ENCODE assay signal across 37 mouse cellular contexts in the genomic region with DNA sequence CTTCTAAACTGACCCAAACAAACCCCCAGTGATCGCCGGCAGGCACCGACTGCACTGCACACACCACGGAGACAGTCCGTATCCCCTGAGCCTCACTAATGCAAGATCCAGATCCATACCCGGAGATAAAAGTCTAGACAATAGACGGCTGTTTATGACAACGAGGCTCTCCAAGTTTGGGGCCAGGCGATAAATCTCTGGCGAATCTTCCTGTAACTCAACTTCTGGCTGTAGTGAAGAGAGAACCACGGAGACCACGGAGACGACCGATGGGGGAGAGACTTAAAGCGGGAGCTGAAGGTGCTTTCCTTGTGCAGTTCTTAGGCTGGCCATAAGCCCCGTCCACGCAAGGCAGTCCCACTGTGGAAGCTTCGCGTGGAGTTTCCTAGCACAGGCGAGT. TPM values are rescaled to one million over a fixed set of nuclear protein-coding genes. Genes with fewer than 3 reads are reported as not detected.
DNase-seq lines count a peak whose midpoint lies in the region; ATAC-seq and TF ChIP-seq lines count a peak whose summit lies in the region.
"Had no signal": no experiment of that assay in that cellular context is flagged by ENCODE, and none has a peak within 500 bp of the region (broad histone marks: within the 10 kb centered on the region; RNA-seq: fewer than 3 reads in every experiment).

No protein-coding gene starts in this region.

- peak overlapping the region; percentile 72 for H3K27ac ChIP-seq in gastrocnemius, adult 2 months
- H3K27ac ChIP-seq in kidney, embryonic 15.5 days = no peak overlapping the region
- H3K27ac ChIP-seq in limb, embryonic 13.5 days = peak overlapping the region; percentile 28; the same call in 1 of the 2 replicates
- peak overlapping the region; percentile 77 for H3K27ac ChIP-seq in neural tube, embryonic 14.5 days (ENCODE audit: low read depth, low read length)
- H3K27ac ChIP-seq in liver, postnatal 0 days (ENCODE audit: low read depth) = no peak overlapping the region
- H3K27ac ChIP-seq: embryonic facial prominence, embryonic 12.5 days; heart, embryonic 13.5 days; limb, embryonic 15.5 days; liver, embryonic 13.5 days; macrophage had no signal

- intact Hi-C loops in gastrocnemius, adult 2 months (cut with DNase I) = no loop called here
- intact Hi-C loops in gastrocnemius, postnatal 14 days (cut with DNase I; ENCODE audit: low total_unique reads) = no loop called here

- 4% methylated on average over 20 of the region's 20 CpGs for WGBS in kidney, embryonic 15.5 days
- 2% methylated on average over 20 of the region's 20 CpGs for WGBS in limb, embryonic 13.5 days
- 2% methylated on average over 20 of the region's 20 CpGs for WGBS in neural tube, embryonic 14.5 days
- WGBS in liver, postnatal 0 days (ENCODE audit: insufficient replicate concordance) = 3% methylated on average over 20 of the region's 20 CpGs

- peak overlapping the region; percentile 66 for H3K4me3 ChIP-seq in gastrocnemius, adult 2 months
- no peak overlapping the region for H3K4me3 ChIP-seq in kidney, embryonic 15.5 days (replicated peaks)
- peak overlapping the region; percentile 22 for H3K4me3 ChIP-seq in limb, embryonic 13.5 days
- peak overlapping the region; percentile 12 for H3K4me3 ChIP-seq in neural tube, embryonic 14.5 days (ENCODE audit: low read depth, low read length)
- H3K4me3 ChIP-seq in liver, postnatal 0 days (ENCODE audit: low read depth, low read length) = no peak overlapping the region
- H3K4me3 ChIP-seq: embryonic facial prominence, embryonic 12.5 days; heart, embryonic 13.5 days; limb, embryonic 15.5 days; liver, embryonic 13.5 days had no signal

- DNase-seq in gastrocnemius, adult 2 months = peak; percentile 27
- no peak for DNase-seq in gastrocnemius, postnatal 14 days
- DNase-seq in kidney, adult 11 months = no peak
- no peak for DNase-seq in liver, postnatal 0 days
- no peak for DNase-seq in right cerebral cortex, adult 18-20 months
- DNase-seq: adrenal gland, postnatal 25 days; cerebellum, adult 11-12 months; cerebellum, postnatal 25 days; heart, postnatal 10 days; kidney, adult 18-20 months; kidney, postnatal 10 days; layer of hippocampus, postnatal 36 days; liver, embryonic 13.5 days; lung, adult 2 months; lung, postnatal 10 days; midbrain, embryonic 14.5 days; spleen, adult 18-20 months; thymus, postnatal 25 days had no signal

- H3K9ac ChIP-seq in kidney, embryonic 15.5 days = no peak overlapping the region
- H3K9ac ChIP-seq in limb, embryonic 13.5 days = peak overlapping the region; percentile 40; the same call in 1 of the 2 replicates
- peak overlapping the region; percentile 50 for H3K9ac ChIP-seq in neural tube, embryonic 14.5 days (replicated peaks; ENCODE audit: low read depth, low read length)
- no peak overlapping the region for H3K9ac ChIP-seq in liver, postnatal 0 days (replicated peaks)
- H3K9ac ChIP-seq: embryonic facial prominence, embryonic 12.5 days; heart, embryonic 13.5 days; limb, embryonic 15.5 days; liver, embryonic 13.5 days had no signal

- peaks cover 98% of the 10 kb centered on the region for H3K27me3 ChIP-seq in kidney, embryonic 15.5 days
- peaks cover 99% of the 10 kb centered on the region for H3K27me3 ChIP-seq in limb, embryonic 13.5 days
- H3K27me3 ChIP-seq in neural tube, embryonic 14.5 days (ENCODE audit: control insufficient read depth, insufficient read depth, low read length) = peaks cover 48% of the 10 kb centered on the region
- H3K27me3 ChIP-seq in liver, postnatal 0 days (ENCODE audit: insufficient read depth, low read length) = peaks cover 98% of the 10 kb centered on the region

- no peaks in the 10 kb centered on the region for H3K36me3 ChIP-seq in kidney, embryonic 15.5 days
- H3K36me3 ChIP-seq in limb, embryonic 13.5 days = no peaks in the 10 kb centered on the region
- H3K36me3 ChIP-seq in neural tube, embryonic 14.5 days (ENCODE audit: control insufficient read depth, insufficient read depth, low read length) = no peaks in the 10 kb centered on the region
- no peaks in the 10 kb centered on the region for H3K36me3 ChIP-seq in liver, postnatal 0 days (replicated peaks; ENCODE audit: insufficient read depth, low read length)
- H3K36me3 ChIP-seq: embryonic facial prominence, embryonic 12.5 days; heart, embryonic 13.5 days; limb, embryonic 15.5 days; liver, embryonic 13.5 days had no signal

- no peak for TF ChIP-seq CTCF in gastrocnemius, adult 2 months (IDR thresholded peaks at IDR 0.05)
- TF ChIP-seq CTCF in liver, postnatal 0 days (IDR thresholded peaks at IDR 0.05; ENCODE audit: low read depth) = no peak

- no peak for ATAC-seq in kidney, embryonic 15.5 days (replicated peaks; ENCODE audit: low FRiP score)
- no peak for ATAC-seq in limb, embryonic 13.5 days (ENCODE audit: low FRiP score, low read depth)
- ATAC-seq in neural tube, embryonic 14.5 days (ENCODE audit: low read depth) = no peak
- ATAC-seq in liver, postnatal 0 days = no peak
- ATAC-seq: forebrain, embryonic 16.5 days; Patski had no signal

- H3K4me1 ChIP-seq in kidney, embryonic 15.5 days = peaks cover 23% of the 10 kb centered on the region
- peaks cover 17% of the 10 kb centered on the region; the same call in 1 of the 2 replicates for H3K4me1 ChIP-seq in limb, embryonic 13.5 days
- H3K4me1 ChIP-seq in neural tube, embryonic 14.5 days (ENCODE audit: control insufficient read depth, insufficient read depth, low read length) = no peaks in the 10 kb centered on the region
- H3K4me1 ChIP-seq in liver, postnatal 0 days (ENCODE audit: insufficient read depth) = no peaks in the 10 kb centered on the region
- H3K4me1 ChIP-seq: embryonic facial prominence, embryonic 12.5 days; heart, embryonic 13.5 days; liver, embryonic 13.5 days had no signal

- 0 out of 2 replicates have a peak overlapping the region, but pooled peaks have one; percentile 16 for H3K4me2 ChIP-seq in kidney, embryonic 15.5 days
- peak overlapping the region; percentile 51 for H3K4me2 ChIP-seq in limb, embryonic 13.5 days (replicated peaks)
- H3K4me2 ChIP-seq in neural tube, embryonic 14.5 days (ENCODE audit: low read depth, low read length) = peak overlapping the region; percentile 42
- H3K4me2 ChIP-seq in liver, postnatal 0 days (ENCODE audit: low read depth, low read length) = no peak overlapping the region
- H3K4me2 ChIP-seq: embryonic facial prominence, embryonic 12.5 days; heart, embryonic 13.5 days; limb, embryonic 15.5 days; liver, embryonic 13.5 days had no signal

- TF ChIP-seq EP300 in liver, postnatal 0 days (IDR thresholded peaks at IDR 0.05; ENCODE audit: low read depth) = no peak

- H3K9me3 ChIP-seq in kidney, embryonic 15.5 days (replicated peaks) = no peaks in the 10 kb centered on the region
- H3K9me3 ChIP-seq in limb, embryonic 13.5 days = no peaks in the 10 kb centered on the region
- H3K9me3 ChIP-seq in neural tube, embryonic 14.5 days (ENCODE audit: control insufficient read depth, low read length) = no peaks in the 10 kb centered on the region
- H3K9me3 ChIP-seq in liver, postnatal 0 days (ENCODE audit: low read length) = no peaks in the 10 kb centered on the region
- H3K9me3 ChIP-seq: embryonic facial prominence, embryonic 12.5 days; heart, embryonic 13.5 days; limb, embryonic 15.5 days; liver, embryonic 13.5 days had no signal

RNA-seq across cellular contexts. Expression of gene Hoxc11, which starts 4.5 kb away (rescaled TPM):
- 10 to 100 TPM in 1 of 2 experiments, 1 to 10 TPM in 1; 6.9 to 11.7 TPM for total RNA-seq in gastrocnemius, adult 2 months (2021)
- total RNA-seq in gastrocnemius, postnatal 14 days (2021) = 1 to 10 TPM; 6.6 to 9.1 TPM
- polyA plus RNA-seq in kidney, embryonic 15.5 days (2015; fragmentation: Nextera tagmentation; extraction: Ambion mirVana) = 1.7 and 2.9 TPM in 2 replicates
- 2.1 and 2.6 TPM in 2 replicates for polyA plus RNA-seq in limb, embryonic 13.5 days (2015; fragmentation: Nextera tagmentation; extraction: Ambion mirVana)
- not detected in 2 replicates for polyA plus RNA-seq in neural tube, embryonic 14.5 days (2014; fragmentation: Nextera tagmentation; extraction: Ambion mirVana)
- polyA plus RNA-seq in liver, postnatal 0 days (2015; fragmentation: Nextera tagmentation; extraction: Ambion mirVana) = not detected in 2 replicates
- total RNA-seq: adrenal gland, postnatal 25 days; heart, adult 8-10 months; heart, postnatal 10 days; hematopoietic stem cell, adult 5-6 weeks; layer of hippocampus, postnatal 36 days; left cerebral cortex, postnatal 10 days; MEL; monocyte, adult 5-6 weeks; neutrophil, adult 5-6 weeks had no signal
- polyA plus RNA-seq: embryonic facial prominence, embryonic 12.5 days; forebrain, embryonic 16.5 days; heart, embryonic 13.5 days; large intestine, adult 2 months; liver, embryonic 13.5 days; lung, adult 2 months; macrophage; midbrain, embryonic 14.5 days; Patski; stomach, embryonic 16.5 days had no signal

RNA-seq across cellular contexts. Expression of gene Hoxc12, which starts 13.1 kb away (rescaled TPM):
- not detected for total RNA-seq in gastrocnemius, adult 2 months (2021)
- total RNA-seq in gastrocnemius, postnatal 14 days (2021) = under 1 TPM in 1 of 2 experiments, not detected in 1; 0.22 TPM
- polyA plus RNA-seq in kidney, embryonic 15.5 days (2015; fragmentation: Nextera tagmentation; extraction: Ambion mirVana) = not detected in 2 replicates
- polyA plus RNA-seq in limb, embryonic 13.5 days (2015; fragmentation: Nextera tagmentation; extraction: Ambion mirVana) = 2.8 and 3.1 TPM in 2 replicates
- polyA plus RNA-seq in neural tube, embryonic 14.5 days (2014; fragmentation: Nextera tagmentation; extraction: Ambion mirVana) = not detected in 2 replicates
- not detected in 2 replicates for polyA plus RNA-seq in liver, postnatal 0 days (2015; fragmentation: Nextera tagmentation; extraction: Ambion mirVana)
- total RNA-seq: adrenal gland, postnatal 25 days; gastrocnemius, adult 8-10 months; heart, adult 8-10 months; heart, postnatal 10 days; hematopoietic stem cell, adult 5-6 weeks; layer of hippocampus, postnatal 36 days; left cerebral cortex, postnatal 10 days; MEL; monocyte, adult 5-6 weeks; neutrophil, adult 5-6 weeks had no signal
- polyA plus RNA-seq: embryonic facial prominence, embryonic 12.5 days; forebrain, embryonic 16.5 days; gonadal fat pad, adult 2 months; heart, embryonic 13.5 days; large intestine, adult 2 months; liver, embryonic 13.5 days; lung, adult 2 months; macrophage; midbrain, embryonic 14.5 days; Patski; stomach, embryonic 16.5 days had no signal

RNA-seq across cellular contexts. Expression of gene Hoxc10, which starts 16.9 kb away (rescaled TPM):
- total RNA-seq in gastrocnemius, adult 2 months (2021) = 10 to 100 TPM; 72.4 to 84.8 TPM
- 10 to 100 TPM; 47.9 to 48.0 TPM for total RNA-seq in gastrocnemius, postnatal 14 days (2021)
- polyA plus RNA-seq in kidney, embryonic 15.5 days (2015; fragmentation: Nextera tagmentation; extraction: Ambion mirVana) = 52.4 and 53.5 TPM in 2 replicates
- polyA plus RNA-seq in limb, embryonic 13.5 days (2015; fragmentation: Nextera tagmentation; extraction: Ambion mirVana) = 11.0 and 11.3 TPM in 2 replicates
- 46.1 and 94.7 TPM in 2 replicates for polyA plus RNA-seq in neural tube, embryonic 14.5 days (2014; fragmentation: Nextera tagmentation; extraction: Ambion mirVana)
- not detected in 2 replicates for polyA plus RNA-seq in liver, postnatal 0 days (2015; fragmentation: Nextera tagmentation; extraction: Ambion mirVana)
- total RNA-seq: heart, adult 8-10 months; heart, postnatal 10 days; hematopoietic stem cell, adult 5-6 weeks; layer of hippocampus, postnatal 36 days; left cerebral cortex, postnatal 10 days; monocyte, adult 5-6 weeks; neutrophil, adult 5-6 weeks had no signal
- polyA plus RNA-seq: embryonic facial prominence, embryonic 12.5 days; forebrain, embryonic 16.5 days; heart, embryonic 13.5 days; liver, embryonic 13.5 days; lung, adult 2 months; macrophage; midbrain, embryonic 14.5 days had no signal

RNA-seq across cellular contexts. Expression of gene Hoxc5, which starts 17.5 kb away (rescaled TPM):
- total RNA-seq in gastrocnemius, adult 2 months (2021) = 1 to 10 TPM; 2.7 to 2.9 TPM
- total RNA-seq in gastrocnemius, postnatal 14 days (2021) = 1 to 10 TPM; 1.4 to 1.8 TPM
- polyA plus RNA-seq in kidney, embryonic 15.5 days (2015; fragmentation: Nextera tagmentation; extraction: Ambion mirVana) = 3.6 and 4.8 TPM in 2 replicates
- 5.2 and 6.7 TPM in 2 replicates for polyA plus RNA-seq in limb, embryonic 13.5 days (2015; fragmentation: Nextera tagmentation; extraction: Ambion mirVana)
- polyA plus RNA-seq in neural tube, embryonic 14.5 days (2014; fragmentation: Nextera tagmentation; extraction: Ambion mirVana) = 3.6 and 10.2 TPM in 2 replicates
- not detected in 2 replicates for polyA plus RNA-seq in liver, postnatal 0 days (2015; fragmentation: Nextera tagmentation; extraction: Ambion mirVana)
- total RNA-seq: hematopoietic stem cell, adult 5-6 weeks; layer of hippocampus, postnatal 36 days; left cerebral cortex, postnatal 10 days; monocyte, adult 5-6 weeks; neutrophil, adult 5-6 weeks had no signal
- polyA plus RNA-seq: forebrain, embryonic 16.5 days; macrophage had no signal

RNA-seq across cellular contexts. Expression of gene Hoxc9, which starts 26.5 kb away (rescaled TPM):
- total RNA-seq in gastrocnemius, adult 2 months (2021) = 1 to 10 TPM; 6.7 to 8.3 TPM
- 1 to 10 TPM; 5.7 to 5.8 TPM for total RNA-seq in gastrocnemius, postnatal 14 days (2021)
- polyA plus RNA-seq in kidney, embryonic 15.5 days (2015; fragmentation: Nextera tagmentation; extraction: Ambion mirVana) = 10.0 and 10.7 TPM in 2 replicates
- polyA plus RNA-seq in limb, embryonic 13.5 days (2015; fragmentation: Nextera tagmentation; extraction: Ambion mirVana) = 1.7 and 2.1 TPM in 2 replicates
- polyA plus RNA-seq in neural tube, embryonic 14.5 days (2014; fragmentation: Nextera tagmentation; extraction: Ambion mirVana) = 46.9 and 49.8 TPM in 2 replicates
- not detected in 2 replicates for polyA plus RNA-seq in liver, postnatal 0 days (2015; fragmentation: Nextera tagmentation; extraction: Ambion mirVana)
- total RNA-seq: heart, adult 8-10 months; heart, postnatal 10 days; hematopoietic stem cell, adult 5-6 weeks; layer of hippocampus, postnatal 36 days; left cerebral cortex, postnatal 10 days; monocyte, adult 5-6 weeks; neutrophil, adult 5-6 weeks had no signal
- polyA plus RNA-seq: embryonic facial prominence, embryonic 12.5 days; forebrain, embryonic 16.5 days; heart, embryonic 13.5 days; liver, embryonic 13.5 days; lung, adult 2 months; macrophage; midbrain, embryonic 14.5 days; stomach, embryonic 16.5 days had no signal

Comparison
In these comparisons a context has a peak if more than half of its experiments do, and no peak if none do; other contexts are left out.
1. H3K27ac ChIP-seq: peak in gastrocnemius, adult 2 months (single experiment), limb, embryonic 13.5 days (single experiment) and neural tube, embryonic 14.5 days (single experiment); none in kidney, embryonic 15.5 days (single experiment) and liver, postnatal 0 days (single experiment).
2. H3K4me3 ChIP-seq: peak in gastrocnemius, adult 2 months (single experiment), limb, embryonic 13.5 days (single experiment) and neural tube, embryonic 14.5 days (single experiment); none in kidney, embryonic 15.5 days (single experiment) and liver, postnatal 0 days (single experiment).
3. H3K9ac ChIP-seq: peak in limb, embryonic 13.5 days (single experiment) and neural tube, embryonic 14.5 days (single experiment); none in kidney, embryonic 15.5 days (single experiment) and liver, postnatal 0 days (single experiment).
4. RNA of gene Hoxc10, which starts 16.9 kb away (polyA plus RNA-seq): 46.1 to 94.7 TPM in neural tube, embryonic 14.5 days, 52.4 to 53.5 TPM in kidney, embryonic 15.5 days and 11.0 to 11.3 TPM in limb, embryonic 13.5 days; not detected in liver, postnatal 0 days; every median in the first group is over 10 times any median in the second.